Mouse (Mus musculus) common myeloid progenitor, adult 5-6 weeks (primary cell): ENCODE data around the gene Top2b. TPM values are rescaled to one million over a fixed set of nuclear protein-coding genes. Genes with fewer than 3 reads are reported as not detected.

Source experiments
- ATAC-seq: replicated peaks from 2 replicates; pipeline ENCODE4 v1.8.0; 2016; ENCODE audit warnings: low read depth, mild to moderate bottlenecking, moderate TSS enrichment, inconsistent platforms; ENCODE audit not compliant: poor library complexity, severe bottlenecking
- total RNA-seq: library from RNA; stranded (forward); fragments of 200-1000, 187-1606 nt; gene quantifications from 2 replicates; pipeline ENCODE4 v1.2.3, GENCODE M21; 2017

Top2b gene
- total RNA-seq, 1 experiment from 2014 or later, result 306 TPM

DNA sequence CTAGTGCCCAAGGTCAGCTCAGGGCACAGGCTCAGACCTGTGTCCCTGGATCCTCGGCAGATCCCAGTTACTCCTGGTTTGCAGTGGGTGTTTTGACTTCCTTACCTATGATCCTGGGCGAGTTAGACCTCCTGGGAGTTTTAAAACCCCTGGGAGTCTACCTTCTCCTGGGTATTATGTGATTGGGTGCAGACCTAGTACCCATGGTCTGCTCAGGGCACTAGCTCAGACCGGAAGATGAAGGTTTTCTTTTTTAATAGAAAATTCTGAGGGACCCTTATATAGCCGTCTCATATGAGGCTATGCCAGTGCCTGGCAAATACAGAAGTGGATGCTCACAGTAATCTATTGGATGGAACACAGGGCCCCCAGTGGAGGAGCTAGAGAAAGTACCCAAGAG is 40.2 kb downstream of the Top2b start:
- ATAC-seq, result no peak

DNA sequence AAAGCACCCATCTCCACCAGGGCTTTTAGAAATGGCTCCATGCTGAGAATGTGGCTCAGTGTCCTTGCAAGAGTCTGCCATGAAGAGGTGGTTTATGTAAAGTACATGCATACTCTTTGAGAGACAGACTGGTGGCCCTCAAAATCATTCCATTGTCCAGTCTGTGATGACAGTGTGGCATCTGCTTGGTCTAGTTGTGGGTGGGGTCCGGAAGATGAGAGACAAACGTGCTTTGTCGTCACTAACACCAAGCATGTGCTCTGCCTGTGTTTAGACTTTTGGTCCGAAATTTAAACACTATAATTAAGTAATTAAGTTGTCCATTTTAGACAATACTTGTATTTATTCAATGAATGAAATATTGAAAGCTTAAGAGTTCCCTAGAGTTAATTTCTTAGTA is 49.2 kb downstream of the Top2b start:
- no peak for ATAC-seq

DNA sequence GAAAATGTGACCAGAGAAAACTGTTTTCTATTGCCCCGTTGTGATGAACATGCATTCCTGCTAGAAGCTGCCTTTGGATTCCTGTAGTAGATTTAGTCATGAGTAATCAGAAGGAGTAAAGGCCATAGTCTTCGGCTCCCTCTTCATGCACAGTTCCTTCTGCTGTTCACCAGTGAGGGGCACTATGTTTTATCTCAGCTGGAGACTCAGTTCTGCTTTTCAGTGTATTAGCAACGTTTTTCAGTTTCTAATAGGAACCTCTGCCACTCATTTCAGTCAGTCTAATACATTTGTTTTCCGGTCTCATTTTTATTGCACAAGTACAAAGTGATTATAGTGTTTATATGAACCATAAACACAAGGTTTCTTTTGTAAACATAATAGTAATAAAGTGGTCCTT is 62.6 kb downstream of the Top2b start:
- ATAC-seq, result peak; percentile 71

DNA sequence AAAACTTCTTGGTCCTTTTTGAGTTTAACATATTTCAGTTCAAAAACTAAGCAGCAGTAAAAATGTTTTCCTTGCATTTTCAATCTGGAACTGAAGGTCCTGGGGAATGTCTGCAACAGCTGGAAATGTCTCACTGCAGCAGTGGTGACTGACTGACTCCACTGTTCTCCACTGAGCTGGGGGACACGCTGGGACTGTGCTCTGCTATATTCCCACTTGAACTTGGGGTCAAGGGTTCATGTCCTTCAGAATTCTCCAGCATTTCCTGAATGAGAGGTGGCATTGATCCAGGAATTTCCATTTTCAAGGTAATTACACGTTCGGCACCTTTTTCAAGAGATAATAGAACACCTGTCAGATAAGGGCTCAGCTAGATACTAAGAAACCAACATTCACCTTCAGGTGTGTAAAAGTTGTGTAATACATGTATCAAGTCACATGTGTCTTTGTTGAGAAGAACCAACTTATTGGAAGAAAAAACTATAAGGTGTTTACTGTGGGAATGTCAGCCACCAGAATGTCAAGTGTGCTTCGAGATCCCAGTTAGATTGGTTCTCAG is 67.0 kb downstream of the Top2b start:
- ATAC-seq, result no peak

DNA sequence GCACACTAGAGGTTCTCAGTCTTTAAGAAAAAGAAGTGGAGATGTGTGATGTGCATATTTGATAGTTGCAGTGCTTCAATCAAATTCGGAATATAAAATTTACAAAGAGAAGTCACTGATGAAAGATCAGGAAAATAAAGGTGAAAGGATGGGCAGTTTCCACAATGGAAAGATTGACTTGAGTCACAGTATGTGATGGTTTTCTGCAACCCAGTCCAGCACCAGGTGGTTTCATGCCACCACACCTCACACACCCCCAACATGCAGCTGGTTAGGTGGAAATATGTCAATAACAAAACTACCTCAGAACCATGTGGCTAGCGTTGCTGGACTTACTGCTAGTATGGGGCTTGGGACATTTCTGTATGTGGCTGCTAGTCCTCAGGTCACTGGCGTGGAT is 67.6 kb downstream of the Top2b start:
- no peak for ATAC-seq

DNA sequence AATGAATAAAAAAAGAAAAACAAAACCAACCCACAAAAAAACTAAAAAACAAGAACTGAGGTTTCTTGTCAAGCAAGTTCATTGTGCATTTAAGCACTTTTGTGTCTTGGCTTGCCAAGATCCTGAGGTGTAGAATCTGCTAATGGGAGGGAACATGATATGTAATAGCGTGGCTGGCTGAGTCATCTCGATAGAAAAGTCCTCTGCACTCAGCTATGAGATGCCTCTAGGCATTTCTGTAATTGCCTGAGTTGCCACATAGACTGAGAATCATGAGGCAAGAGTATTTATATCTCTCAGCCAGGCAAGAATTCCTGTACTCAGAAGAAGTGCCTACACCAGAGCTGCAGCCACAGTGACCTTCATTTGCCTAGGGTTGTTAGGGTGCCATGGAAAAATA is 68.2 kb downstream of the Top2b start:
- ATAC-seq, result no peak

DNA sequence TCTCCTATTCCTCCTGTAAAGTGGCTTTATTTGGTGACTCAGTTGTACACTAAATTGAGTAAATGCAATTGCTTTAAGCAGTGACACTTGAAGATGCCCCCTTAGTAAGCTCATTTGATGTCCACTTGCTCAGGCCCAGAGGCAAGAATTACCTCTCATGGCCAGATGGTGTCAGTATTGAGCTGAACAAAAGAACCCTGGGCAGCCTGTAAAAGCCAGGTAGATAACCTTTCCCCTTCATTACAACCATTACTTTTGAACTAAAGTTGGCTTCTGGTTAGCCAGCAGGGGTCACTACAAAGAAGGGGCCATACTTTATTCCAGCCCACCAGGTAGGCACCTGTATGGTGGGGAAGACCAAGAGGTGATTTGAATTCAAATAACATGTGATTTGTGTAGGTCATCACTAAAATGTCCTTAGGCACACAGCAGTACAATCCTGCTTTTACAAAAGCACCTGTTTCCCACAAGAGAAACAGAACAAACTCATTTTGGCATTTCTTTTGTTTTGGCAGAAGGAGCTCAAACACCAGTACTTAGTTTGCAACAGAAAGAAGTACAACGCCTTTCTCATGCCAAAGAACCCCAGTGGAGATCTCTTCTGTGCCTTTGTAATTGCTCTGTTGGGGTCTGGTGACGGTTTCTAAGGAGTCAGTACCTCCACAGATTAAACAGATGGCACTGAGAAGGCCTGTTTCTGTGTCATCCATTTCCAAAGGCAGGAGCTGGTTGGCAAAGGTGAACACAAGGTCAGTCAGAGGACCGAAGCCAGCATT is 69.6 kb downstream of the Top2b start:
- peak; percentile 80 for ATAC-seq

DNA sequence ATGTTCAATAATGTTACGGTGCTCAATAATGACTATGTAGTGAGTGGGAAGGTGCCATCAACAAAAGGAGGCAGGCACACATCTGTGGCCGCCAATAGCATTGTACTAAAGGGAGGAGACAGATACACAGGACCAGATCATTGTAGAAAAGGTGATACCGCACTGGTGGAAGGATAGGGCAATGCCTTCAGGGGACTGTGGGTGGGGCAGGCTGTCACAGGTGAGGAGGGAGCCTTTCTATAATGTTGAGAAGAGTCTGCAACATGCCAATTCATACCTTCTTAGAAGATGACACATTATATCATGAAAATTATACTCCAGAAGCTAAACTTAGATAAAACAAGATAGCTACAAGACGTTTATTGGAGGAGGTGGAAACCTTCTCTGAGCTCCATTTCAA is 72.4 kb downstream of the Top2b start:
- ATAC-seq, result no peak

DNA sequence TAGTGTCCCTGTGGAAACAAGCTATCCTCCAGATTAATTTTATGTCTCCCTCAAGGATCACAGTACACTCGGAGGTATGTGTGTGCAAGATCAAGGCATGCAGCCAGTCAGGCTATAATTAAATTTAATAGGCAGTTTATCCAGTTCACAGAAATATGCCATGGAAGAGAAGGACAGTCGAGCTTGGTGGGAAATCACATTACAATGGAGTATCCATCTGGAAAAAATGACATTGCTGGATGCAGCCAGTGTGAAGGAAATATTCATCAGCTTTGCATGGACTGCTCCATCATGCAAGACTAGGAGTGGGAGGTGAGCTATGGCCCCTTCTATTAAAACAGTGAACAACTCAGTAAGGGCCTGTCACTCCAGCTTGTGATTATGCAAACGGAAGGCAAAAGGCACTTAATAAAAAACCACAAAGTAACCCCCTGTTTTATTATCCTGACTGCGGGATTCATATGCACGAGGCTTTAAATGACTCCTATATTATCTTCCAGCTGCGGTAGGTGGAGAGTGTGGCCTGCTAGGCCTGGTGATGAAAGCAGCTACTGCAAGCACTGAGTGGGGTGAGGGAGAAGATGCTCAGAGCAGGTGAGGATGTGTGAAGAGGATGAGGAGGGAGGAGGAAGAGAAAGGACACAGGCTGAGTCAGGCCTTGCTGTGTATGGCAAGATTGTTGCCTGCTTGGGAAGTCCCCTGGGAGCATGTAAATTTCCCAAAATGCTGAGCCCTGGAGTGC is 74.6 kb downstream of the Top2b start:
- no peak for ATAC-seq

DNA sequence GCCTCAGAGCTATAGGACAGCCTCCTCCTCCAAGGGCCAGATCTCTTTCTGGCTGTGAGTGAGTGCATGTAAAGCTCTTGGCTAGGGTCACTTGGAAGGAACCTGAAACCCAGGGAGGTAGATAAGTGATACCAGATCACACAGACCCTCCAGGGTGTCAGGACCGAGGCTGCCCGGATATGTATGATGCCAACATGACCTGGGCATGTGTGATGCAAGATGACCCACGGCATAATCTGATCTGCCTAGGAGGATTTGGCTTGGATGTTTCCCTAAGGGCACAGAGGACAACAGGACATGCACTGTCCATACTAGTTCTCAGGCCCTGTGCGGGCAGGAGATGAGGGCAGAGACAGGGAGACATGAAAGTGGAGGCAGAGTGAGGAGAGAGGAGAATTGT is 79.9 kb downstream of the Top2b start:
- ATAC-seq, result no peak

DNA sequence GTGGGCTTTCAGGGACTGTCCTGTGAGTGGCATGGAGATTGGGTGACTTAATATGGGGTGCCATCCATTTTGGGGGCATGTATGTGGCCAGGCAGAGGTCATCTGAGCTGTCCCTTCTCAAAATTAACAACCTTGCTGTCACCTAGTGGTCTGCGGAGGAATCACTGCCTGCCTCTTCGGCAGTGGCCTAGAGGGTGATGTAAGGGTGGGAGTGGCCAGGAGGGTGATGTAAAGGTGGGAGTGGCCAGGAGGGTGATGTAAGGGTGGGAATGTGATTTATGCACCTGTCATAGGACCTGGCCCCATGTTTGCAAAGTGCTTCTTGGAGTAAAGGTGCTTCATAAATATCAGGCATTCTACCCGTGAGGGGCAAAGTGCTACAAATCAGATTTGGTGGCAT is 82.6 kb downstream of the Top2b start:
- ATAC-seq, result peak; percentile 94

DNA sequence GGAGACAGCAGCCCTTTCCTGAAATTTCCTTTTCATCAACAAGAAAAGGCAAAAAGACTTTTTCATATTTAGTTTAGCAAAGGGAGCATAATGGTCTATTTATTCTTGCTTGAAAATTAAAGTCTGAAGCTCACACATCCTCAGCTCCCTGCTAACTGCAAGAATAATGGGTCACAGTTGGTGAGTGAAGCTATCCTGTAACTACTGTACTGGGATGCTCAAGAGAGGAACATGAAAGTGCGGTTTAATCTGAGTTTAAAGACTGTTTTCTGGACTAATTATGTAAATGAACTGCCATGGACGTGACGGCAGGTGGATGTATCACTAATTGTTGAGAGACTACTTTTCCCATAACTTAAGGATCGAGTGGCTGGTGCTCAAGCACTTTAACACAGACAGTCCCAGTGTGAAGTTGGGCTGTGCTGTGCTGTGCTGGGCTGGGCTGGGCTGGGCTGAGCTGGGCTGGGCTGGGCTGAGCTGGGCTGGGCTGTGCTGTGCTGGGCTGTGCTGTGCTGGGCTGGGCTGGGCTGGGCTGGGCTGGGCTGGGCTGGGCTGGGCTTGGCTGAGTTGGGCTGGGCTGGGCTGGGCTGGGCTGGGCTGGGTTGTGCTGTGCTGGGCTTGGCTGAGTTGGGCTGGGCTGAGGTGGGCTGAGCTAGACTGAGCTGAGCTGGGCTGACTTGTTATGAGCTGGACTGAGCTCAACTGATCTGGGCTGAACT is 83.4 kb downstream of the Top2b start:
- ATAC-seq, result peak; percentile 59

DNA sequence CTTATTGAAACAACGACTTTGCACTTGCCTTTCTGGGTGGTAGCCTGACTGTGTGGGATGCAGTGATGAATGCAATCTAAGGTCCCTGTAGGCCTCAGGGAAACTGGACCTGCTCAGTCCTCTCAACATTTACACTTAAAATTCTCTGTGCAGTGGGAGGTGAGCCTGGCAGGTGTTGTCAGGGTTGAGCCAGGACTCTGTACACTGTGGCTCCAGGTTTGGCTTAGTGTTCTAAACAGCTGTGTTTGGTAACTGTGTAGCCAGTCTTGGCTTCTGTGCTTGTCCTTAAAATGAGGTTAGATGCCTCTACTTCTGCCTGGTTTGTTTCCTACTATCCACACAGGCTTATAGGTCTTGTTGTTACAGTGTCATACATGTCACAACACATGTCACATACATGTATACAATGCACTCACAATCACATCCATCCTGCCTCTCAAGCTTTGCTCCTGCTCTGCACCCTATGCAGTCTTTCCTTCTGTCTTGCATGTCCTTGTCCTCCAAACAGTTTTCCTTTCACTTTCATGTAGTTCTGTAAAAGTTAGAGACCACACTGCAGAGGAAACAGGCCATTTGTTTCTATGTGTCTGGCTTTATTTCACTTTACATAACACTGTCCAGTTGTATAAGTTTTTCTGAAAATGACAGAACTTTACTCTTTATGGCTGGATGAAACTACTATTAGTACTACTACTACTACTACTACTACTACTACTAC is 113.8 kb downstream of the Top2b start:
- 0 out of 2 replicates have a peak, but pooled peaks have one; percentile 42 for ATAC-seq

DNA sequence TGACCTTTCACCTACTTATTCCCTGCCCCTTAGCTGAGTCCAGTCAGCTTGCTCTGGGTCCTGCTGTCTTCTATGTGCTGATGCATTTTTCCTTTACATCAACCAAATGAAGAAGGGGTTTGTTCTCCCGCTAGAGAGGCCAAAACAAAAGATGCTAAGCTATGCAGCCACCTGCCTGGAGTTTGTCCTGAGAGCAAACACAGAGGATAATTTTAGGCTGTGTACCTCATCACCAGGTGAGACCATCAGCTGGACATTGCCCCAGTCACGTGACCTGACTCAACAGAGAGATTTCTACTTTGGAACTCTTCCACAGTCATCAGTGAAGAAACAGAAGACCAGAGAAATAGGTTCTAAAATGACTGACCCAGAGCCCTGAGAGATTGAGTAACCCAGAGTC is 114.5 kb downstream of the Top2b start:
- ATAC-seq, result no peak

DNA sequence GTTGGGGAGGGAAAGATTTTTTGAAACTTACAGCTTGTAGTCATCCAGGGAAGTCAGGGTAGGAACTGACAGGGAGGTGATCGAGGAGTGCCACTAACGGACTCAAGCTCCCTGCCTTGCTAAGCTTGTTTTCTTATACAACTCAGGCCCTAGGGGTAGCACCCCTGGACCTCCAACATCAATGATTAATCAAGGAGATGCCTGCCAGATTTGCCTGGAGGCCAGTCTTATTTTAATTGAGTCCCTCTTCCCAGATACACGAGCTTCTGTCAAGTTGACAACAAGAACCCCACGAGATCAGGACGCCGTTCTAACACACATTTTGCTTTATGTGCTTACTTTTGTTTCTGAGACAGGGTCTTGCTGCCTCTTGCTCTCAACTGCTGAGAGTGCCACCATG is 115.6 kb downstream of the Top2b start:
- ATAC-seq, result no peak

DNA sequence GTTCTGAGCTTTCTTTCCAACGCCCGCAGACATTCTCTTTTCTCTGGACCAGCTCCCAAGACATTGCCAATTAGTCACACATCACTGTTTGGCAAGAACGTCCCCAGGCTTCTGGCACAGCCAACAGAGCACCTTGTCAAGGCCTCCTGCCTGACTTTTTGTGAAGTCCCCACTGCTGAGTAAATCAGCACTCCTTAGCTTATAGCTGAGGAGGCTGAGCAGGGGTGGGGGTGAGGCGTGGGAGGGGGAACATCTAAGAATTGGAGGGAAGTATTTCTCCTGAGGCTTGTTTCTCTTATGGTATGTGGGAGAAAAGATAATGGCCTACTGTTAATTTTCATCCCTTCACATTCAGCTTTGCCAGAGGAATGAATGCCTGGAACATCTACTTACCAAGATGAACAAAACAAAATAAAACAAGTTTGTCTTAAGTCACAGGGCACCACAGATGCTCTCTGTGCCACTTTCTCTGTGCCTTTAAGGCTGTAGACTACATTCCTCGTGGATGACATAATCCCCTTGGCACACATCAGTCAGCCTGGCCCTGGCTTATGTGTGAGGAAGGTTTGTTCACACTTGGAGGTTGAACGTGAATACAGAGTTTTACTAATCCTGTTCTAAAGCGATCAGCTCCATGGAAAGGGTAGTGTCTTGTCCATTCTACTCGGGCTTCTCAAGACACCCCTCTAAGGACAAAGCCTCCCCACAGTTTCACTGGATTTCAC is 118.8 kb downstream of the Top2b start:
- no peak for ATAC-seq
